Mouse (Mus musculus) kidney, postnatal 25 days (tissue): Measurements from ENCODE around the gene Il16.

Source experiments
- DNase-seq, 2 experiments: peaks; one replicate each; pipeline ENCODE4 v3.0.0; 2021; ENCODE audit warnings: mixed read lengths in 2 of 2

Gene Il16

GRCm38 (mm10) chr7:83678506-83678905 lies 67.0 kb downstream of the Il16 start:
- DNase-seq = no peak

- no peak for DNase-seq
These were observed 68.2 kb downstream of the Il16 start for GRCm38 (mm10) chr7:83677296-83677695.

- peak; percentile 51 to 52 for DNase-seq
These were observed 69.8 kb downstream of the Il16 start for GRCm38 (mm10) chr7:83675545-83676254.

GRCm38 (mm10) chr7:83671573-83671972 lies 74.0 kb downstream of the Il16 start:
- DNase-seq = no peak

- DNase-seq = peak; percentile 63 to 74
These were observed 76.8 kb downstream of the Il16 start for GRCm38 (mm10) chr7:83668724-83669123.

- no peak for DNase-seq
These were observed 77.4 kb downstream of the Il16 start for GRCm38 (mm10) chr7:83667936-83668645.

GRCm38 (mm10) chr7:83666087-83666595 lies 79.4 kb downstream of the Il16 start:
- DNase-seq = no peak

- DNase-seq = peak; percentile 34 to 69
These were observed 82.7 kb downstream of the Il16 start for GRCm38 (mm10) chr7:83662711-83663375.

- no peak for DNase-seq
These were observed 83.8 kb downstream of the Il16 start for GRCm38 (mm10) chr7:83661763-83662162.

GRCm38 (mm10) chr7:83661031-83661430 lies 84.5 kb downstream of the Il16 start:
- no peak for DNase-seq

- no peak for DNase-seq
These were observed 85.2 kb downstream of the Il16 start for GRCm38 (mm10) chr7:83660273-83660691.

GRCm38 (mm10) chr7:83659159-83660065 lies 86.1 kb downstream of the Il16 start:
- DNase-seq = peak; percentile 69 to 76

- peak in 1 of 2 experiments; percentile 64 for DNase-seq
These were observed 86.8 kb downstream of the Il16 start for GRCm38 (mm10) chr7:83658716-83659115.

GRCm38 (mm10) chr7:83654938-83655630 lies 90.4 kb downstream of the Il16 start:
- DNase-seq = peak; percentile 44 to 73

- DNase-seq = no peak
These were observed 91.3 kb downstream of the Il16 start for GRCm38 (mm10) chr7:83654196-83654595.

- DNase-seq = no peak
These were observed 91.9 kb downstream of the Il16 start for GRCm38 (mm10) chr7:83653605-83654051.

- DNase-seq = no peak
These were observed 93.0 kb downstream of the Il16 start for GRCm38 (mm10) chr7:83652498-83652897.

GRCm38 (mm10) chr7:83650638-83651037 lies 94.9 kb downstream of the Il16 start:
- no peak for DNase-seq

GRCm38 (mm10) chr7:83648807-83649206 lies 96.7 kb downstream of the Il16 start:
- peak in 1 of 2 experiments; percentile 16 for DNase-seq

GRCm38 (mm10) chr7:83645476-83645875 lies 100.0 kb downstream of the Il16 start:
- peak in 1 of 2 experiments; percentile 29 for DNase-seq

- DNase-seq = peak; percentile 37 to 41
These were observed 100.8 kb downstream of the Il16 start for GRCm38 (mm10) chr7:83644761-83645160.
